Mouse (Mus musculus): ENCODE measurements around the gene Cblc. TPM values are rescaled to one million over a fixed set of nuclear protein-coding genes. Genes with fewer than 3 reads are reported as not detected.

Gene Cblc
- polyA plus RNA-seq (2016; fragmentation: Nextera tagmentation; extraction: Ambion mirVana) = 0.53 and 1.2 TPM in 2 replicates

DNA sequence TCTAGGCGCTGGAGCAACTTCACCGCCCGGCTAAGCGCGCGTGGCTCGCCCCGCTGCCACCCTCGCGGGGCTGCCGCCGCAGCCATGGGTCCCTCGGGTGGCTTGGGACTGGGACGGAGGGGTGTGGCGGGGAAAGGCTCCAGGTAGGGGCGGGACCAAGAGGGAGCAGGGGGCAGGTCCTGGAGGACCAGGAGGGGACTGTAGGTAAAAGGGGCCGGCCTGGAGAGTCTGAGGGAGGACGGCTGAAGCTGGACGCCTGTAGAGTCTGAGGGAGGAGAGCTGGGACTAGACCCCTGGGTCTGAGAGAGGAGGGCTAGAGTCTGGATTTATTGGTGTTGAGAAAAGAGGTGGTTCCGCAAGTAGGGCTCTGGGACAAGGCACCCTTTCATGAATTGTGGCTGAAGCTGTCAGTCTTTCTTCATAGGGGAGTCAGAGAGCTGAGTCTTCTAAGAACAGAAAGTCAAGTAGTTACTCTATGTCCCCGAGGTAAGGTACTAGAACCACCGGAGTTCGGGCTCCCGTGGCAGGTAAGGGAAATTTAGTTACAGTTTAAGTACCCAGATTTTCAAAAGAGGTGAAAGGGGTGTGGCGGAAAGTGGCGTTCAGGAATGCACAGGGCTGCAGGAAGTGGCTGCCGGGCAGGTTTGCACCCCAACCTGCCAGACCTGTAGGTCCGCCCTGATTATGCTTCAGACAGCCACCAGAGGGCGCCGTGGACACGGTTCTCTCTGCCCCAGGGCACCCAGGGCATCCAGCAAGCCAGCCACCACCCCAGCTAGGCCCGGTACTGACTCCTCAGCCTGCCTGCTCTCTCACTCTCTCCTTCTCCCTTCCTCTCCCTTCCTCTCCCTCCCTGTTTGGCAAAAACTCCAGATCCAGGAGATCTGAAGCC is at the start of gene Cblc:
Gene Cblc, minus strand, starts transcription at position 113 of the 892 bp plus-strand sequence.
- Histone ChIP-seq H3K4me3 (peak within 1 kb of the TSS; percentile 35), H3K9me3 (0 out of 2 replicates have a peak, but pooled peaks cover 4% of the 10 kb centered on the region), H3K27ac (no peak within 1 kb of the TSS), H3K27me3 (ENCODE audit: poor library complexity, severe bottlenecking) (peaks cover 37% of the 10 kb centered on the region), H3K36me3 (replicated peaks) (no peaks in the 10 kb centered on the region), H3K4me1 (peaks cover 8% of the 10 kb centered on the region; the same call in 1 of the 2 replicates)
- peak; percentile 74 for DNase-seq (ENCODE audit: extremely low spot score, low spot score)
- WGBS = 3% methylated on average over 32 of the region's 32 CpGs

DNA sequence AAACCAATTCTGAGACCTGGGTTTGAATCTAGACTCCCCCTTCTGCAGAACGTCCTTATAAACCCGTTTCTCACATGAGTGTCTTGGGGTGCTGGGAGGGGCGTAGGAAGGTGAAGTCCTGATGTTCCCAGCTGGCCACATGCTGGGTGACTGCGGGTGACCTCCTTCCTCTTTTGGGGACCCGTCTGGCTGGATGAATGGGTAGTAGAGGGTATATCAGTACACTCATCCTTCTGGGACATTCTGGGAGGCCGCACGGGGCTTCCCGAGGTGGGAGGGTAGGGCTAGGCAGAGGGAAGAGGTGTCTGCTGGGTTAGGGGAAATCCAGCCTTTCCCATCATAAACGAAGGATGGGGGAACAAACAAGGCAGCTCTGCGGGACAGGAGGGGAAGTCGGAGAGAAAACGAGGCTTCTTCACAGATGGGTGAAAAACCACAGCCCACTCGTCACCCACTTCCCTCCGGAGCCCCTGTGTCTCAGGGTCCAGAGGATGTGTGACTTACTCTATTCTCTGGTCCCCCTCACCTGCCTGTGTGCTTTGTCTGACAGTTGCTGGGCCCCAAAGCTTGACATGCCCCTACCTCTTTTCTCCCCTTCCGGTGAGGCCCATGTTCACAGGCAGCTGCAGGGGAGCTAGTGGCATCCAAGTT is 48.0 kb upstream of the Cblc start:
- H3K4me1 ChIP-seq = peaks cover 14% of the 10 kb centered on the region
- no peak overlapping the region for H3K27ac ChIP-seq
- H3K36me3 ChIP-seq (replicated peaks) = no peaks in the 10 kb centered on the region
- H3K4me3 ChIP-seq = no peak overlapping the region
- peaks cover 61% of the 10 kb centered on the region for H3K27me3 ChIP-seq (ENCODE audit: poor library complexity, severe bottlenecking)
- no peaks in the 10 kb centered on the region for H3K9me3 ChIP-seq
- 67% methylated on average over 15 of the region's 15 CpGs for WGBS
- no peak for DNase-seq (ENCODE audit: extremely low spot score, low spot score)

DNA sequence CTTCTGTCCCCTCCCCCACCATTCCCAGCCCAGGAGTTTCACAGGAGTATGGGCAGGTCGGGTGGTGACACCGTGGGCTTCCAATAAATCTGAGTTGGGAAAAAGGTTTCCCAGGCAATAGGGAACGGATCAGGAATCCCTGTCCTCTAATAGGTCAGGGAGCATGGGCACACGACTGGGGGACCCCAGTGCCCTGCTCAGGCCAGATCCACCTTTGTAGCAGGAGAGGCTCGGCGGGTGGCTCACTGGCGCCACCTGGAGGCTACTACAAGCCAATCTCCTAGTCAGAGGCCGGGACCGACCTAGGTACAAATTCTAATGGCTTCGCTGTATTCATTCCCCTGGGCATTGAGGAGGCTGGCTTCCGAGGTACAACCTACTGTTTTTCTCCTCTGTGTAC is 47.0 kb upstream of the Cblc start:
- peak; percentile 70 for DNase-seq (ENCODE audit: extremely low spot score, low spot score)
- Histone ChIP-seq H3K4me3 (no peak overlapping the region), H3K27me3 (ENCODE audit: poor library complexity, severe bottlenecking) (peaks cover 57% of the 10 kb centered on the region), H3K4me1 (peaks cover 14% of the 10 kb centered on the region), H3K9me3 (no peaks in the 10 kb centered on the region), H3K36me3 (replicated peaks) (no peaks in the 10 kb centered on the region), H3K27ac (no peak overlapping the region)
- 5% methylated on average over 11 of the region's 11 CpGs for WGBS

DNA sequence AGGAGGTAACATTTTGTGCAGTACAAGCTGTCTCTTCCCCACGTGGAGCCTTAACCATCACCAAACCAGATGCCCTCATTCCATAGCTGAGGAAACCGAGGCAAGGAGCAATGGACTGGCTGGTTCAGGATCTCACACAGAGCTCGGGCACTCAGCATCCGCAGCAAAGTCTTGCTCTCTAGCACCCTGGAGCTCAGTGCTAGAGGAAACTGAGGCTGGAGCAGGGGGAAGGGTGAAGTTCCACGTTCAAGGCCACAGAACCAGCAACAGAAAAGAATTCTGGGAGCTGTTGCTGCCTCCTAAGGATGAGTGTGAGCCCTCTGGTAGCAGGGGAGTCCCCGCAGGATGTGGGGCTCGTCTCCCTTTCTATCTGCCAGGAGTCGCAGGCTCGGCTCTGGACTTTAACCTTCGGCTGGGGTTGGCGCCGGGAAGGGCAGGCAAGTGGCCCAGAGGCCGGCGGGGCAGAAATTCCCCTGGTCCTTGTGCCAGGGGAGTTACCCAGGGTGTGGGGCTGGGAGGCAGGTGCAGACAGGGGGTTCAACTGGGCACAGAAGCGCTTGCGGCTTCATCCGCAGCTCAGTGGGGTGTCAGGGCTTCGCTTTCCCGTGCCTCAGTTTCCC is 46.4 kb upstream of the Cblc start:
- Histone ChIP-seq H3K4me1 (peaks cover 14% of the 10 kb centered on the region), H3K36me3 (replicated peaks) (no peaks in the 10 kb centered on the region), H3K27ac (no peak overlapping the region), H3K27me3 (ENCODE audit: poor library complexity, severe bottlenecking) (peaks cover 51% of the 10 kb centered on the region), H3K9me3 (no peaks in the 10 kb centered on the region), H3K4me3 (no peak overlapping the region)
- no peak for DNase-seq (ENCODE audit: extremely low spot score, low spot score)
- WGBS = 27% methylated on average over 19 of the region's 19 CpGs

DNA sequence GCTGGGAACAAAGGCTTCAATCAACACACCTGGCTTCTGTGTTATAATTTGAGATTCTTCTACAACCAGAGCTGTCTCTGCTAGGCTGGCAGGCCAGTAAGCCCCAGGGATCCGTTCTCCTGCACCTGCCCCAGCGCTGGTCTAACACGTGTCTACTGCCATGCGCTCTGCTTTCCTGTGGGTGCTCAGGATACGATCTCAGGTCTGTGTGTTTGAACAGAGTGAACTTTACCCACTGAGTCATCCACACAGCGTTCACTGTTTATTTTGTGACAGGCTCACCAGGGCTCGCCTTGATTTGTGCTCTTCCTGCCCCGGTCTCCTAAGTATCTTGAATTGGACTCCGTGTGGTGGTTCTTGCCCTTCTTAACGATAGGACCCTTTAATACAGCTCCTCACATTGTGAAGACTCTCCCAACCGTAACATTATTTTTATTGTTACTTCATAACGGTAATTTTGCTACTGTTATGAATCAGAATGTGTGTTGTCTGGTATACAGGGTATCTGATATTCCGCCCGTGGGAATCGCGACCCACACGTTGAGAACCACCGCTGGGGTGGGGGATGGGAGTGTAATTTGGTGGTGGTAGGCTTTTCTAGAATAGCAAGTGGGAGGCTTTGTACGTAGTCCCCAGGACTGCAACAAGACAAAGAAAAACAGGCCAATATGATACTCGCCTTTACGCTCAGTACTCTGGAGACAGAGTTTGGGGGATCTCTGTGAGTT is 45.2 kb upstream of the Cblc start:
- Histone ChIP-seq H3K4me3 (no peak overlapping the region), H3K36me3 (replicated peaks) (no peaks in the 10 kb centered on the region), H3K4me1 (peaks cover 6% of the 10 kb centered on the region; the same call in 1 of the 2 replicates), H3K9me3 (0 out of 2 replicates have a peak, but pooled peaks cover 3% of the 10 kb centered on the region), H3K27me3 (ENCODE audit: poor library complexity, severe bottlenecking) (peaks cover 40% of the 10 kb centered on the region), H3K27ac (no peak overlapping the region)
- 90% methylated on average over 21 of the region's 21 CpGs for WGBS
- DNase-seq (ENCODE audit: extremely low spot score, low spot score) = no peak

DNA sequence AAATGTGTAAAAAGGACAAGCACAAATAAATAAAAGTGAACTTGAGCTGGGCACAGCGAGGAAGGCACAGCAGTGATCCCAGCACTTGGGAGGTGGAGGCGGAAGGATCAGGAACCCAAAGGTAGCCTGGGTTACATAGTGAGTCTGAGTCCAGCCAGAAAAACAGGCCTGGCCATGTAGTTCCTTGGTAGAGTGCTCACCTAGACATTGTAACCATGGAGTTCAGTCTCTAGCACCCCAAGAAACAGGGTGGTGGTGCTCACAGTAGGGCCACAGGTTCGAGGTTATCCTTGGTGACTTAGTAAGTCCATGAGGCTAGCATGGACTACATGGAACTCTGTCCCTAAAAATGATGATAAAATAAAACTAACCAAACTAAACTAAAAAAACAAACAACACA is 44.3 kb upstream of the Cblc start:
- H3K9me3 ChIP-seq = 0 out of 2 replicates have a peak, but pooled peaks cover 3% of the 10 kb centered on the region
- H3K27ac ChIP-seq = no peak overlapping the region
- H3K27me3 ChIP-seq (ENCODE audit: poor library complexity, severe bottlenecking) = peaks cover 34% of the 10 kb centered on the region
- H3K36me3 ChIP-seq (replicated peaks) = no peaks in the 10 kb centered on the region
- DNase-seq (ENCODE audit: extremely low spot score, low spot score) = no peak
- WGBS = 80% methylated on average over 3 of the region's 3 CpGs
- H3K4me1 ChIP-seq = peaks cover 6% of the 10 kb centered on the region; the same call in 1 of the 2 replicates
- no peak overlapping the region for H3K4me3 ChIP-seq

DNA sequence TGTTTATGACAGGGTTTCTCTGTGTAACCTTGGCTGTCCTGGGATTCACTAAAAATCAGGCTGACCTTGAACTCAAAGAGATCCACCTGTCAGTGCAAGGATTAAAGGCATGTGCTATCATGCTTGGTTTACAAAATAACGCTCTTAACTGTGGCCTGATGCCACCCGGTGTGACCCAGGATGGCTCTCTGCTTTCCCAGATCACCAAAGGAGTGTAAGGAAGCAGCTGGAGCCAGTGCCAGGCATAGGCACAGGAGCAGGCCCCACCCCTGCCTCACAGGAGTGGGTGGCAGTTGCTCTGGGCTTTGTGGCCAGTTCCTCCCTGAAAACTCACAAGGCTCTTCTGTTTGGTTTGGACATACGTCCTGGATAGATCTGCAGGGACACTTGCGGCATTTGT is 43.8 kb upstream of the Cblc start:
- Histone ChIP-seq H3K27me3 (ENCODE audit: poor library complexity, severe bottlenecking) (peaks cover 28% of the 10 kb centered on the region), H3K4me1 (peaks cover 6% of the 10 kb centered on the region; the same call in 1 of the 2 replicates), H3K27ac (no peak overlapping the region), H3K9me3 (0 out of 2 replicates have a peak, but pooled peaks cover 3% of the 10 kb centered on the region), H3K36me3 (replicated peaks) (no peaks in the 10 kb centered on the region), H3K4me3 (no peak overlapping the region)
- 86% methylated on average over 4 of the region's 4 CpGs for whole genome bisulfite sequencing
- no peak for DNase-seq (ENCODE audit: extremely low spot score, low spot score)

DNA sequence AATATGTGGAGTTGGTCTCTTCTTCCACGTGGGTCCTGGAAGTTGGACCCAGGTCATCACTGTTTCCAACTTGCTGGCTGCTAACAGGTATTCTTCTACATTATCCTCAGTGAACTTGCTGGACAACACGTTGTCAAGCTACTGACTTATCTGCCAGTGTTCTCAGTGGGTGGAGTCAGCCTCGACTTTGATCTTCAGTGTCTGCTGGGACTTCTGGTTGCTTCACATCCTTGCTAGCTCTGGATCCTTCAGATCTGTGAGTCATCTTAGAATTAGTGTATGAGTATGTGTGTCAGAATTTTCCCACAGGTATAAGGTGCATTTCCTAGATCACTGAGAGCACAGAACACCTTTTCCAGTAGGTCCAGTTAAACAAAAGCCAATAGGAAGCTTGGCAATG is 40.2 kb upstream of the Cblc start:
- H3K4me3 ChIP-seq = no peak overlapping the region
- DNase-seq (ENCODE audit: extremely low spot score, low spot score) = no peak
- WGBS = 66% methylated on average over 3 of the region's 3 CpGs
- 0 out of 2 replicates have a peak, but pooled peaks cover 2% of the 10 kb centered on the region for H3K4me1 ChIP-seq
- H3K27ac ChIP-seq = no peak overlapping the region
- H3K9me3 ChIP-seq = 0 out of 2 replicates have a peak, but pooled peaks cover 3% of the 10 kb centered on the region
- H3K27me3 ChIP-seq (ENCODE audit: poor library complexity, severe bottlenecking) = no peaks in the 10 kb centered on the region; the same call in 1 of the 2 replicates
- H3K36me3 ChIP-seq (replicated peaks) = no peaks in the 10 kb centered on the region

DNA sequence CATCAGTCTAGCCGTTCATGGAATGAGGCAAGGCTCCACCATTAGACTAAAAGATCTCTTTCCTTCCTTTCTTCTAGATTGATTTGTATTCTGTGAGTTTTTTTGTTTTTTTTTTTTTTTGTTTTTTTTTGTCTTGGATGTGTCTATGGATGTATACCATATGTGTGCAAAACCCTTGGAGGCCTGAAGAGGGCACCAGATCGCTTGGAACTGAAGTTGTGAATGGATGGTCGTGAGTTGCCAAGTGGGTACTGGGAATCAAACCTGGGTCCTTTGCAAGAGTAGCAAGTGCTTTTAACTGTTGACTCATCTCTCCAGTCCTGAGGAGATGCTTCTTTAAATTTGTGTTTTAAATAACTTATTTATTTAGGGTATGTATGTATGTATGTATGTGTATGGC is 37.4 kb upstream of the Cblc start:
- DNase-seq (ENCODE audit: extremely low spot score, low spot score) = no peak
- H3K9me3 ChIP-seq = 0 out of 2 replicates have a peak, but pooled peaks cover 3% of the 10 kb centered on the region
- no peaks in the 10 kb centered on the region; the same call in 1 of the 2 replicates for H3K27me3 ChIP-seq (ENCODE audit: poor library complexity, severe bottlenecking)
- no peaks in the 10 kb centered on the region for H3K36me3 ChIP-seq (replicated peaks)
- 63% methylated on average over 3 of the region's 3 CpGs for WGBS
- H3K27ac ChIP-seq = no peak overlapping the region
- peaks cover 13% of the 10 kb centered on the region for H3K4me1 ChIP-seq
- no peak overlapping the region for H3K4me3 ChIP-seq

DNA sequence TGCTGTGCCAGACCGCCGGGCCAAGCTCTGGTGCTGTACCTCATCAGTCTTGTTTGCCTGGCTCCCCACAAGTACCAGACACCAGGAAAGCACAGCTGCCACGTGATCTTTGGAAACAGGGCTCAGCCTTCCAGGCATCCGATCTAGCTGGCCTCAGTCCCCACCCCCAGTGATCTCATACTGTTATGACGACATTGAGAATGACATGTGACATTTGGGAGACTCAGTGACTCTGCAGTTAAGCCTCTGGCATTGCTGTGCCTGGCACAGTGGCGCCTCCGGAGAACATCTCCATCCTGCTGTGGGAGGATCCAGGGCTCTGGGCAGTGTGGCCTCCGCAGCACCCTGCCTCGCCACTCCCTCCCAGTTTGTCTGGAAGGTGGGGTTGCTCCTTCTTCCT is 35.2 kb upstream of the Cblc start:
- Histone ChIP-seq H3K27me3 (ENCODE audit: poor library complexity, severe bottlenecking) (no peaks in the 10 kb centered on the region; the same call in 1 of the 2 replicates), H3K4me1 (peaks cover 14% of the 10 kb centered on the region), H3K9me3 (no peaks in the 10 kb centered on the region), H3K36me3 (replicated peaks) (no peaks in the 10 kb centered on the region), H3K4me3 (no peak overlapping the region), H3K27ac (no peak overlapping the region)
- DNase-seq (ENCODE audit: extremely low spot score, low spot score) = no peak
- WGBS = 71% methylated on average over 9 of the region's 9 CpGs

DNA sequence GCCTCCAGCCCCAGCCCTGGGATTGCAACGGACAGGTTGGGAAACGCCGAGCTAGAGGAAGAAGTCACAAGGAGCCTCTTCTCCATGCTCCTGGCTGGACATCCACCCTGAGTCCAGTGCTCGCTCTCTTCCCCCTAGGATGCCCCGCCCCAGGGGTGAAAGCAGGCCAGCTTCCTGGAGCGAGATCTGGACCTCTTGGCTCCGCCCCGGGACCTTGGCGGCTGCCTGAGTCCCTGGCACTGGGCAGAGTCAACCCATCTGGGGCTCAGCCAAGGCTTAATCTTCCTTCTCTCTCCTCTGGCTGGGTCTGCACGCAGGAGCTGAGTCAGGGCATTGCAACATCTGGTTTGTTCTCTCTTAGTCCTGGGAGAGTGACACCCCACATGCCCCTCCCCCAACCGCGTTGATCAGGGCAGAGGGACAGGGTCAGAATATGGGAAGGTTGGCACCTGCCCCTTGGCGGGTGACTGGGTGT is 34.1 kb upstream of the Cblc start:
- Histone ChIP-seq H3K4me3 (no peak overlapping the region), H3K9me3 (no peaks in the 10 kb centered on the region), H3K27ac (no peak overlapping the region), H3K27me3 (ENCODE audit: poor library complexity, severe bottlenecking) (no peaks in the 10 kb centered on the region; the same call in 1 of the 2 replicates), H3K4me1 (peaks cover 17% of the 10 kb centered on the region), H3K36me3 (replicated peaks) (no peaks in the 10 kb centered on the region)
- WGBS = 38% methylated on average over 13 of the region's 13 CpGs
- DNase-seq (ENCODE audit: extremely low spot score, low spot score) = no peak

DNA sequence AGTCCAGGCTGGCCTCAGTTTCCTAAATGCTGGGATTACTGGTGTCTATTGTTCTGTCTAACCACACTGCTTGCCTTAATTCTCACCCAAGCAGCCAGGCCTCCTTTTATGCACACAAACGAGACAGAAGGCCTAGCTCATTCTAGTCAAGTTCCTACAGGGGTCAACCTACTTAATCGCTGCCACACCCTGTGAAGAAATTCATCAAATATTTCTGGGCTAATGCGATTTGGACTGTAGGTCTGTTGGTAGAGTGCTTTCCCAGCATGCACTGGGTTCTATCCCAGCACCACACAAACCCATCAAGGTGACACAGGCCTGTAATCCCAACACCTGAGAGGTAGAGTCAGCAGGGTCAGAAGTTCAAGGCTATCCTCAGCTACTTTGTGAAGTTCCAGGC is 33.1 kb upstream of the Cblc start:
- 83% methylated on average over 3 of the region's 3 CpGs for WGBS
- no peaks in the 10 kb centered on the region for H3K9me3 ChIP-seq
- H3K27ac ChIP-seq = no peak overlapping the region
- H3K4me3 ChIP-seq = no peak overlapping the region
- H3K27me3 ChIP-seq (ENCODE audit: poor library complexity, severe bottlenecking) = peaks cover 5% of the 10 kb centered on the region
- no peak for DNase-seq (ENCODE audit: extremely low spot score, low spot score)
- H3K36me3 ChIP-seq (replicated peaks) = no peaks in the 10 kb centered on the region
- peaks cover 18% of the 10 kb centered on the region for H3K4me1 ChIP-seq

Measured in forebrain, embryonic 10.5 days (tissue).